Mouse (Mus musculus) CH12.LX (cell line): ENCODE data around the gene Treml4. TPM values are rescaled to one million over a fixed set of nuclear protein-coding genes. Genes with fewer than 3 reads are reported as not detected.

Experiments
- DNase-seq: peaks from one replicate; pipeline ENCODE4 v3.0.0-alpha.2; 2013; ENCODE audit errors: extremely low read depth
- H3K27ac ChIP-seq: 2 replicates; pipeline ENCODE4 v1.5.1; 2012; ENCODE audit warnings: low read depth, mild to moderate bottlenecking, control low read depth, moderate library complexity; ENCODE audit not compliant: insufficient read depth
- H3K27me3 ChIP-seq: replicated peaks from 2 replicates; pipeline ENCODE3; 2012; ENCODE audit warnings: inconsistent platforms
- H3K36me3 ChIP-seq, 2 experiments: replicated peaks in 1 of 2; 2 replicates each; pipeline versions ENCODE3 to v1.6.1; 2012; ENCODE audit warnings: inconsistent platforms in 1 of 2, low read length in 1 of 2, mild to moderate bottlenecking in 1 of 2, mixed read lengths in 1 of 2, moderate library complexity in 1 of 2; ENCODE audit not compliant: control insufficient read depth in 1 of 2, insufficient read depth in 1 of 2
- H3K4me1 ChIP-seq, 2 experiments: 2 replicates each; pipeline ENCODE4 v1.6.1; 2012; ENCODE audit warnings: inconsistent platforms in 1 of 2, moderate library complexity in 1 of 2; ENCODE audit not compliant: insufficient read depth in 2 of 2, control insufficient read depth in 1 of 2
- H3K4me2 ChIP-seq: 2 replicates; pipeline ENCODE4 v1.6.1; 2012; ENCODE audit warnings: low read depth, mild to moderate bottlenecking, control low read depth; ENCODE audit not compliant: poor library complexity, insufficient read depth, severe bottlenecking
- H3K4me3 ChIP-seq, 3 experiments: fragments of 150-350 bp in 1 of 3; sonication (generic) in 1 of 3; replicated peaks in 1 of 3; 2 replicates each; pipeline versions ENCODE3 to v1.5.1; 2011 to 2012; ENCODE audit warnings: low read depth in 2 of 3, low read length in 2 of 3, mild to moderate bottlenecking in 2 of 3, moderate library complexity in 2 of 3, control low read depth in 1 of 3, improper control_type of control experiment in 1 of 3, inconsistent platforms in 1 of 3, mixed read lengths in 1 of 3; ENCODE audit not compliant: poor library complexity in 1 of 3
- H3K79me2 ChIP-seq: replicated peaks from 2 replicates; pipeline ENCODE4 v1.6.1; 2012; ENCODE audit warnings: mild to moderate bottlenecking, moderate library complexity; ENCODE audit not compliant: control insufficient read depth, poor library complexity, insufficient read depth, severe bottlenecking; ENCODE audit errors: extremely low read depth
- H3K9ac ChIP-seq: 2 replicates; pipeline ENCODE4 v1.6.1; 2012; ENCODE audit warnings: low read depth, mild to moderate bottlenecking, control low read depth, moderate library complexity; ENCODE audit not compliant: insufficient read depth
- H3K9me3 ChIP-seq: replicated peaks from 2 replicates; pipeline ENCODE3; 2012; ENCODE audit warnings: low read length, inconsistent platforms, mixed read lengths
- BHLHE40 ChIP-seq: IDR thresholded peaks from 2 replicates; pipeline ENCODE4 v1.6.1; 2011; ENCODE audit warnings: mild to moderate bottlenecking, low read depth, low read length, improper control_type of control experiment
- CHD1 ChIP-seq: IDR thresholded peaks from 2 replicates; pipeline ENCODE4 v1.6.1; 2012; ENCODE audit warnings: low read depth, low read length, improper control_type of control experiment, inconsistent platforms
- CHD2 ChIP-seq: IDR thresholded peaks from 2 replicates; pipeline ENCODE4 v1.6.1; 2011; ENCODE audit warnings: low read length, improper control_type of control experiment
- CTCF ChIP-seq, 2 experiments: IDR thresholded peaks in 1 of 2; conservative IDR thresholded peaks in 1 of 2; 2 replicates each; pipeline ENCODE4 v1.5.1; 2011 to 2012; ENCODE audit warnings: low read depth in 2 of 2, low read length in 2 of 2, improper control_type of control experiment in 1 of 2, inconsistent platforms in 1 of 2, mild to moderate bottlenecking in 1 of 2, moderate library complexity in 1 of 2
- E2F4 ChIP-seq: IDR thresholded peaks from 2 replicates; pipeline ENCODE4 v1.6.1; 2011; ENCODE audit warnings: low read depth, low read length, improper control_type of control experiment; ENCODE audit not compliant: insufficient replicate concordance
- ETS1 ChIP-seq: conservative IDR thresholded peaks from 2 replicates; pipeline ENCODE4 v1.6.1; 2012; ENCODE audit warnings: low read depth, mild to moderate bottlenecking, inconsistent platforms, low read length, improper control_type of control experiment, moderate library complexity
- HCFC1 ChIP-seq: IDR thresholded peaks from 2 replicates; pipeline ENCODE4 v1.6.1; 2012; ENCODE audit warnings: low read depth, mild to moderate bottlenecking, inconsistent platforms, low read length, improper control_type of control experiment
- JUND ChIP-seq: conservative IDR thresholded peaks from 2 replicates; pipeline ENCODE4 v1.6.1; 2011; ENCODE audit warnings: low read depth, low read length, improper control_type of control experiment
- KAT2A ChIP-seq: IDR thresholded peaks from 2 replicates; pipeline ENCODE4 v1.6.1; 2012; ENCODE audit warnings: low read length, improper control_type of control experiment, inconsistent platforms; ENCODE audit not compliant: insufficient replicate concordance
- MAFK ChIP-seq: IDR thresholded peaks from 2 replicates; pipeline ENCODE4 v1.6.1; 2011; ENCODE audit warnings: low read length, improper control_type of control experiment; ENCODE audit not compliant: insufficient replicate concordance
- MAZ ChIP-seq: IDR thresholded peaks from 2 replicates; pipeline ENCODE4 v1.6.1; 2012; ENCODE audit warnings: low read depth, mild to moderate bottlenecking, inconsistent platforms, low read length, improper control_type of control experiment, moderate library complexity
- MEF2A ChIP-seq: IDR thresholded peaks from 2 replicates; pipeline ENCODE4 v1.6.1; 2014; ENCODE audit warnings: low read depth, mild to moderate bottlenecking, inconsistent platforms, low read length, improper control_type of control experiment, borderline replicate concordance
- MXI1 ChIP-seq: IDR thresholded peaks from 2 replicates; pipeline ENCODE4 v1.6.1; 2011; ENCODE audit warnings: mild to moderate bottlenecking, low read depth, low read length, improper control_type of control experiment
- MYC ChIP-seq: IDR thresholded peaks from 2 replicates; pipeline ENCODE4 v1.6.1; 2011; ENCODE audit warnings: low read depth, mild to moderate bottlenecking, improper control_type of control experiment, low read length
- NELFE ChIP-seq: IDR thresholded peaks from 2 replicates; pipeline ENCODE4 v1.6.1; 2011; ENCODE audit warnings: low read depth, low read length, improper control_type of control experiment
- PAX5 ChIP-seq: IDR thresholded peaks from 2 replicates; pipeline ENCODE4 v1.6.1; 2012; ENCODE audit warnings: low read length, inconsistent platforms, mixed read lengths
- POLR2A ChIP-seq: IDR thresholded peaks from 2 replicates; pipeline ENCODE4 v1.6.1; 2011; ENCODE audit warnings: low read depth, mild to moderate bottlenecking, improper control_type of control experiment, low read length
- RCOR1 ChIP-seq: conservative IDR thresholded peaks from 2 replicates; pipeline ENCODE4 v1.6.1; 2012; ENCODE audit warnings: low read depth, mild to moderate bottlenecking, inconsistent platforms, low read length, improper control_type of control experiment
- SMC3 ChIP-seq: IDR thresholded peaks from 2 replicates; pipeline ENCODE4 v1.6.1; 2011; ENCODE audit warnings: low read depth, low read length, improper control_type of control experiment
- USF1 ChIP-seq: IDR thresholded peaks from 2 replicates; pipeline ENCODE4 v1.6.1; 2014; ENCODE audit warnings: low read depth, mild to moderate bottlenecking, inconsistent platforms, low read length, improper control_type of control experiment
- USF2 ChIP-seq: conservative IDR thresholded peaks from 2 replicates; pipeline ENCODE4 v1.6.1; 2011; ENCODE audit warnings: low read depth, low read length, improper control_type of control experiment
- ZNF384 ChIP-seq: IDR thresholded peaks from 2 replicates; pipeline ENCODE4 v1.6.1; 2012; ENCODE audit warnings: low read depth, low read length, improper control_type of control experiment, inconsistent platforms
- dilution Hi-C: fragments of 300-500 bp; cut with MboI; formaldehyde crosslinking; loops from 2 replicates; pipeline ENCODE4 v1.14.3; 2020; ENCODE audit warnings: low sequenced_read_pairs; ENCODE audit not compliant: extremely low pct_unique_long_range_greater_than_20kb, extremely low pct_ligation_motif_present
- in situ Hi-C: fragments of 300-500 bp; cut with MboI; formaldehyde crosslinking; loops from 3 replicates; pipeline ENCODE4 v1.14.3; 2019; ENCODE audit warnings: low sequenced_read_pairs, low pct_ligation_motif_present, low pct_unique_long_range_greater_than_20kb, mixed read lengths
- polyA plus RNA-seq: library from polyadenylated mRNA; unstranded; fragments of >175 nt; gene quantifications from 2 replicates; pipeline ENCODE4 v1.2.1, GENCODE M21; 2012; ENCODE audit warnings: low read depth; ENCODE audit not compliant: insufficient read length
- total RNA-seq, 2 experiments: library from RNA; depleted of rRNA; stranded (reverse); fragments of 300-350 nt in 1 of 2; fragments of >200 nt in 1 of 2; gene quantifications; 2 replicates each; pipeline ENCODE4 v1.2.3; 2012 to 2014

Gene Treml4
- total and polyA plus RNA-seq, 3 experiments, result 0.13 to 1.1 (median 0.55) TPM

DNA sequence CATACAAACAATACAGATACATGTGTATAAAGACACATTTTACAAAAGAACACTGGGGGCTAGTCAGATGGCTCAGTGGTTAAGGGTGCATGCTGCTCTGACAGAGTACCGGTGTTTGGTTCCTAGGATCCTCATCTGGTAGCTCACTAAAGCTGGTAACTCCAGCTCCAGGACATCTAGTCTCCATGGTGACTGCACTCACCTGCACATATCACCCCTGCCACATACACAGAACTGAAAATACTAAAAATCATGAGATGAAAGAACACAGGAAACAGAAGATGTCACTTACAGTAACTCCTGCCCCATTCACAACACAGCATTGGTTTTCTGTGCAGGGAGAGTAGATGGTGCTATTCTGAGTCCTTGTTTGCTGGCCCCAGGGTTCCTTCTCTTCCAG lies 54.6 kb downstream of the Treml4 start:
- H3K9ac ChIP-seq, result no peak overlapping the region
- dilution Hi-C loops (no loop called here), in situ Hi-C loops (no loop called here)
- H3K27me3 ChIP-seq, result no peaks in the 10 kb centered on the region
- peaks cover 0 to 41% of the 10 kb centered on the region in 2 experiments; a peak in 2 of 4 replicates for H3K4me1 ChIP-seq
- no peaks in the 10 kb centered on the region for H3K9me3 ChIP-seq
- no peak overlapping the region for H3K4me2 ChIP-seq
- no peaks in the 10 kb centered on the region for H3K36me3 ChIP-seq
- no peak overlapping the region for H3K4me3 ChIP-seq
- TF ChIP-seq MAFK (no peak), E2F4 (no peak), MXI1 (no peak), RCOR1 (no peak), USF1 (no peak), MEF2A (no peak), USF2 (no peak)
- H3K27ac ChIP-seq, result no peak overlapping the region
- DNase-seq, result no peak
- no peaks in the 10 kb centered on the region for H3K79me2 ChIP-seq

DNA sequence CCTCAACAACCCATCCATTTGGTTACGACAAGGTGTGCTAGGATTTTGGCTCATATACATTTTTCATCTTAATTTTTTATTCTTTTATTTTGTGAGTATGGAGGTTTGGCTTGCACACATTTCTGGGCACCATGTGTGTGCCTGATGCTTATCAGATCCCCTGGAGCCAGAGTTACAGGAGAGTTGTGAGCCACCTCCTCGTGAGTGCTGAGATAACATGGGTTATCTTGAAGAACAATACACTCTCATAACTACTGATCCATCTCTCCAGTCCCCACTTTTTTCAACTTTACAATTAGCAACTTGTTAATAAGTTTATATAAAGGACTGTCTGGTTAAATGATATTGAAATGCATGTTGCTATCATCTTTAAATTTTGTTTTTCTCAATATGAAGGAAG lies 57.2 kb downstream of the Treml4 start:
- Histone ChIP-seq H3K27me3 (no peaks in the 10 kb centered on the region), H3K4me3 (no peak overlapping the region), H3K9ac (no peak overlapping the region), H3K27ac (no peak overlapping the region), H3K4me1 (peaks cover 3 to 41% of the 10 kb centered on the region in 2 experiments; a peak in 3 of 4 replicates), H3K79me2 (no peaks in the 10 kb centered on the region), H3K9me3 (no peaks in the 10 kb centered on the region), H3K36me3 (peaks cover 0 to 7% of the 10 kb centered on the region in 2 experiments), H3K4me2 (no peak overlapping the region)
- TF ChIP-seq USF1, result no peak
- TF ChIP-seq ZNF384, result no peak
- TF ChIP-seq BHLHE40, result no peak
- no peak for TF ChIP-seq POLR2A
- no peak for TF ChIP-seq HCFC1
- TF ChIP-seq CHD1, result no peak
- TF ChIP-seq MAFK, result no peak
- no peak for TF ChIP-seq SMC3
- TF ChIP-seq NELFE, result no peak
- no peak for TF ChIP-seq MYC
- TF ChIP-seq CHD2, result no peak
- no peak for TF ChIP-seq CTCF (conservative IDR thresholded peaks at IDR 0.05 in 1 of 2, IDR thresholded peaks at IDR 0.05 in 1 of 2; ENCODE audit: low read depth in 2 of 2, low read length in 2 of 2)
- no peak for TF ChIP-seq MEF2A
- no peak for TF ChIP-seq ETS1
- TF ChIP-seq PAX5, result no peak
- no peak for TF ChIP-seq JUND
- TF ChIP-seq KAT2A, result no peak
- no peak for TF ChIP-seq MAZ
- dilution Hi-C loops, result no loop called here
- DNase-seq, result no peak
- in situ Hi-C loops, result no loop called here
